Mouse (Mus musculus): ENCODE measurements around the gene Tbc1d7. TPM values are rescaled to one million over a fixed set of nuclear protein-coding genes. Genes with fewer than 3 reads are reported as not detected.
A peak's percentile ranks its signal among the peaks of the same experiment; 100 is the strongest.

Tbc1d7 gene
- polyA plus RNA-seq, 2 experiments from 2014 or later = 14.1 to 14.3 TPM

DNA sequence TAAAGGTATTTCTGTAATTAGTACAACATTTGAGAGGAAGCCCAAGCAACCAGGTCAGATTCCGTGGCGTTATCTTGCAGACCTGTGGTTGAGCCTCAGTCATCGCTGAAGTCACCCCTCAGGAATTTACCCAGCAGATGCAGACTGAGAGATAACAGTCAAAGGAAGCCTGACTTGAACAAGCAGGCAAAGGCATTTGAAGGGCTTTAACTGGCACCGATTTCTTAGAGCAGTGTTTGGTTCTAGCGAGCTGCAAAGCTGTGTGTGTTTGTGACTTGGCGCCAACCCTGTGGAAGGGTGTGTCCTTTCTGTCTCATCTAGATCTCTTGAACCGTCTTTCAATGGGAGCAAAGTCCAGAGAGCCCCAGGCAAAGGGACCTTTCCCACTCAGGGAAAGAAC, 22.0 kb upstream of the Tbc1d7 start:
- no peak for ATAC-seq

DNA sequence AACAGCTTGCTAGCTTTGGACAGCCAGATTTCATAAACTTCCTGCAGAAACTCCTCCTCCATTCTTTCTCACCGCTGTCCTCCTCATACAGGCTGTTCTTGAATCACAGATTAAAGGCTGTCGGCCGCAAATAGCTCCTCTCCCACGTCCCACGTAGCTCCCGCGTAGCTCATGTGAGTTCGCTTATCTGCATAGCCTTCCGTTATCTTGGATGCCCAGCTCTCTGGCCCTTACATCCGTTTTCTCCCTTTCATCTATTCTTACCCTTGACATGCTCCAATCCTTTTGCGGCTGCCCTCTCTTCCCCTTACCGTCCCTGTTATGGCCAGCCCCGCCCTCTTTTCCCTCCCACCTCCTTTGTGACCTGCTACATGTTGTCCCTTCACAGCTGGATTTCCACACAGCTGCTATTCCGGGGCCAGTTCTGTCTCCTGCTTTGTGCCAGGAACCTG, 20.5 kb upstream of the Tbc1d7 start:
- peak; percentile 52 for ATAC-seq

DNA sequence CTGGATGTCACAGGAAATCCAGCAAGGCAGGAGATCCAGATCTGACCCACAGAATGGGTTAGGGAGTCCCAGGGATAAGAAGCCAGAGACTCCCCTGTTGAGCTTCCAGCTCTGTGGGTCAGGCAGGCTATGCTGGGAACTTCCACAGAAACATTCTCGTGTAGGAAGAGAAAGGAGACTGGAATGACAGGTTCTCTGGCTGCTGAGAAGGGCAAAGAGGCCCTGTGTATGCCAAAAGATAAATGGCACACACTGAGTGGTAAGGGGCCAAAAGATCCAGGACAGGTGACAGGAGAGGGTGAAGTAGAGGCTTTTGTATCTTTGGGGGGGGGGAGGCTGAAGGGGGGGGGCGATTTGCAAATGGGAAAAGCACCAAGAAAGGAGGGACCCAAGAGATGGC, 20.0 kb upstream of the Tbc1d7 start:
- ATAC-seq = no peak

DNA sequence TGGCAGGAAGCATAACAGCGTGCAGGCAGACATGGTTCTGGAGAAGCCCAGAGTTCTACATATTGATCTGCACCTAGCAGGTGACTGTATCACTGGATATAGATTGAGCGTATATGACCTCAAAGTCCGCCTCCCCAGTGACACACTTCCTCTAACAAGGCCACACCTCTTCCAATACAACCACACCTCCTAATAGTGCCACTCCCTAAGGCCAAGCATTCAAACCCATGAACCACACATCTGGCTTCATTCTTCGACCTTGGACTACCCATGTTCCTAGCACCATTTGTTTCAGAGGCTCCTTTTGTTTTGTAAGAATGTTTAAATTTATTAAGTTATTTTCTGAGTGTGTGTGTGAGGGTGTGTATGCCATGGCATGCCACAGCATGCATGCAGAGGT, 16.4 kb upstream of the Tbc1d7 start:
- no peak for ATAC-seq

DNA sequence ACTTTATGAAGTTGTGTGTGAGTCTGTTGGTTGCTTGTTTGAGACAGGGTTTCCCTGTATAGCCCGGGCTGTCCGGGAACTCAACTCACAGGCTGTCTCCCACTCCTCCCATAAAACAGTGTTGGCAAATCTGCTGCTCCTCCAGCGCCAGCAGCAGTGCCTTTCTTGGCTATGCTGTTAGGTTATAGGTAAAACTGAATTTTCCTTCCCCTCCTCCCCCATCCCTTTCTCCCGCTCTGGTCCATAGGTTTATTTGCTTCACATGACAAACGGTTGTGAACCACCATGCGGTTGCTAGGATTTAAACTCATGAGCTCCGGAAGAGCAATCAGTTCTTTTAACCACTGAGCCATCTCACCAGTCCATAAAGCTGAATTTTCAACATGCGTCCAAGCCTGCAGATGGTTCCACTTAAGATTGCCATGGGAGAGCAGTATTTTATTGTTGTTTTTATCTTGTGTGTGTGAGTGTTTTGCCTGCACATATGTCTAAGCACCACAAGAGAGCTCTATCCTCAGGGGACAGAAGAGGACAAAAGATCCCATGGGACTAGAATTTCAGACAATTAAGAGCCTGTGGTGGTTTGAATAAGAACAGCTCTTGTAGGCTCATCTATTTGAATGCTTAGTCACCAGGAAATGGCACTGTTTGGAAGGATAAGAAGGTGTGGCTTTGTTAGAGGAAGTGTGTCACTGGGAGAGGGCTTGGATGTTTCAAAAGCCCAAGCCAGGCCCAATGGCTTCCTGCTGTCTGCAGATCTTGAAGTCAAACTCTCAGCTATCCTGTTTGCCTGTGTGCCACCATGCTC, 12.2 kb upstream of the Tbc1d7 start:
- ATAC-seq = peak; percentile 43

DNA sequence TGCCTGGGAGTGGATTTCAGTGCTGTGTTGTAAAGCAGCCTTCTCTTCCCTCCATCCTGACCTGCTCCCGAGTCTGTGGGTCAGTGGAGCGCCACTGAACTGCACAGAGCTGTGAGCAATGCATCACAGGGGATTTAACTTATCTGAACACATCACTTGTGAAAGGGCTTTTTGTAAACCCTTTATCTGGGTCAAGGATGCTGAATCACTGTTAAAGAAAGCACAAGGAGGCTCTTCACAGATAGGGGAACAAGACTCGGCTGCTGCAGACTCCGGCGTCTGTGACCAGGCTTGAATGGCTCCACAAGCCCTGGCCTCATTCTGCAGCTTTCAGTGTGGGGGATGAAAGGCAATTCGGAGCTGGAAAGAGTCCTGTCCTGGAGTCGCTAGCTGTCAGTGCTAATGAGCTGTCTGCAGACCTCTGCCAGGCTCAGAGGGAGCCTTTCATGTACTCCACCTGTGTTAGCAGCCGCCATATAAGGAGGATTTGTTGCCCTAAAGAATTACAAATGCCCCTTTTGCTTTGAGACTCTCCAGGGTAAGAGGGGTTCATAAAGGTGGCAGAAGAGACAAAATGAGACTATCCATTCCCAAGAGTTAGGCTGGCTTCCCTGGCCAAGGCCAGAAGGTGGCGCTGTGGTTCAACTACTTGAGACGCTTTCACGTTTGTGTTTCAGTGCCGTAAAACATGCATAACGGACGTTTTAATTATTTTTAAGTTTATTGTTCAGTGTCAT, 11.3 kb upstream of the Tbc1d7 start:
- ATAC-seq = peak; percentile 83

DNA sequence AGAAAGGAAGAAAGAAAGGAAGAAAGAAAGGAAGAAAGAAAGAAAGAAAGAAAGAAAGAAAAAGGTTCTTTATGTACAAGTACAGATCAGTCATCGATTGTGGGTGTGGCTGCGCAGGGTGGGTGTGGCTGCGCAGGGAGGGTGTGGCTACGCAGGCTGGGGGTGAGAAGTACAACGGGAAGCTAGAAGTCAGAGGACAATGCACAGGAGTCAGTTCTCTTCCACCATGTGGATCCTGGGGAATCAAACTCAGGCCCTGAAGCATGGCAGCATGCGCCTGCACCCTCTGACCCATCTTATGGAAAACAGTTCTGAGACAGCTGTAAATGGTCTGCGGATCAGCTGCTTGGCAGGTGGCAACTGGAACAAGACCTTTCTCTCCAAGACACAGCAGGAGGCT, 9.8 kb upstream of the Tbc1d7 start:
- no peak for ATAC-seq

DNA sequence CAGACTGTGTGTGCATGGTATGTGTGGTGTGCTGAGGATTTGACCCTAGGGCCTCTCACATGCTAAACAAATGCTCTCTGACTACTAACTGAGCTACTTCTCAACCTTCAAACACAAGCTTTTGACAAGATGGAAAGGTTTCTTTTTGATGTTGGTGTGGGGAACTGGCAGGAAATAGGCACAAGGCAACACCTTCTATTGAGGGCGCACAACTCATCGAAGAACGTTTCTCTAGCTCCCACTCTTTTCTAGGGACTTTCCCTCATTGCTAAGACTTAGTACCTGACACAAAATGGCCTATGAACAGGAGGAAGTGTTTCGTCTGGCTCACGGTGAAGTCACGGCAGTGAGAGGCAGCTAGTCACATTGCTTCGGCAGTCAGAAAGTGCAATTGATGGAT, 6.0 kb upstream of the Tbc1d7 start:
- peak; percentile 77 for ATAC-seq

DNA sequence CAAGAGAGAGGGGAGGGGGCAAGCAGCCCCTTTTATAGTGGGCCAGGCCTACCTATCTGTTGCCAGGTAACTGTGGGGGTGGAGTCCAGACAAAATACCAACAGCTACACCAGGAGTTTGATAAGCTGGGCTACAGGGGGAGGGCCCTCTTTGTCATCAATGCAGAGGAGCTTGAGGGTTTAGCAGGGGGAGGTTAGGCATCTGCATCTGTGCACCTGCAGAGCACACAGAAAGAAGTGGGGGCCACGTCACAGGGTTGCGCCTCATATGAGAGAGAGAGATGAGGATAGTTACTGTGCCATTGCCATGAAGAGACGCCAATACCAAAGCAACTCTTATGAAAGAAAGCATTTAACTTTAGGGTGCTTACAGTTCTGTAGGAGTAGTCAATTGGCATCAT, 5.4 kb upstream of the Tbc1d7 start:
- ATAC-seq = no peak

DNA sequence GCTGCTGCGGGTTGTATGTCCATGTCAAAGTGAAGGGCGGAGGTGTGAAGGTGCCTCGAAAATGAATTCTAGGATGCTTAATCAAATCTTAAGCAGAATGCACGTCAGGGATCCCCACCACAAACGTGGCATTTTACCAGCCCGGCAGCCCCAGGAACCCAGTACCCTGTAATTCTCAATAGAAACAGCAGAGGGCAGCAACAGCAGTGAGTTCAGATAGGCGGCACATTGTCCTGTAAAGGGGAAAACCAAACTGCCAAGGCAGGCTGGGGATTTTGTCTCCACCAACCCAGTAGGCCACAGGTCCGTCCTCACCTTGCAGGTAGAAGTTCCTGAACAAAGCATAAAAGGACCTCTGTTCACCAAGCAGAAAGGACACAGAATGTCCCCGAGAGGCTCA, 2.0 kb upstream of the Tbc1d7 start:
- ATAC-seq = peak; percentile 33

DNA sequence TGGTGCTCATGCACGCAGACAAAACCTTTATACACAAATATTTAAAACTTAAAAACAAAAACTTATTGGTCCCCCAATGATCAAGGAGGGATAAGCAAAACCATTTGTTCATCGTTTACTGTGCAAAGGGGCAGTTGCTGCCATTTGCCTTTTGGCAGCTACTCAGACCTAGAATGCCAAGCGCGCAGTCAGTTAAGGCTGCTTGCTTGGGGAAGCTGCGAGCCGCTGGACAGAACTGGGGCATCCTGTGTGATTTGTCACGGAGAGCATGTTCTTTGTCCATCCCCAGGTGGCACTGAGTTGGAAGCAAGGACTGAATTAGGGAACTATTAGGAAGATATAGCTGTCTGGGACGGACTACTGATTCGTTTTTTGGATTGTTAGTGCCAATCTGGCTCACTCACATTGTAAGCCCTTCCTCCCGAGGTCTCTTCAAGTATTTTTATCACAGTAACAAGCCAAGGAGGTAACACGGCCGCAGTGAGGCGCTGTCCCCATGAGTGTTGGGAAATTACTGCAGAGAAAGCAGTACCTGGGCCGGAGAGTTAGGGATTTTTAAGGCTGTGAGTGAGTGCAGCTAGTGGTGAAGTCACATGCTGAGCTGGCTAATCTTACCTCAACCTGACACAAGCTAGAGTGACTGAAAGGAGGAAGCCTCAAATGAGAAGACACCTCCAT, 874 bp upstream of the Tbc1d7 start:
- no peak for ATAC-seq

DNA sequence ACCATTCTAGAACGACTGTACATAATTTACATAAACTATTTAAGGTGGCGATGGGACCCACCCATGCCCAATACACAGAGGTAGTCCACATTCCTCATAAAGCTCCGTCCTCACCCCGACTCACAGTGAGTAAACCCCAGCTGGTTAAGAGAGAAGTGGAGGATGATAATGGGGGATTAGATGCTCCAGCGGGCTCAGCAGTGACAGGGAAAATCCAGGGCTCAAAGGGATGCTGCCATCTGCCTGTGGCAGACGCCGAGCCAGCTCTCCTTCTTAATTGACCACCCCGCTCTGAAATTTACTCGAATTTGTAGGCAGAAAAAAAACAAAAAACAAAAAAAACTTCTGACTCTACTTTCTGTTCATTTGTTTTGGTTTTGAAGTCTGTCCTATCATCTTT, 3.6 kb downstream of the Tbc1d7 start:
- ATAC-seq = no peak

DNA sequence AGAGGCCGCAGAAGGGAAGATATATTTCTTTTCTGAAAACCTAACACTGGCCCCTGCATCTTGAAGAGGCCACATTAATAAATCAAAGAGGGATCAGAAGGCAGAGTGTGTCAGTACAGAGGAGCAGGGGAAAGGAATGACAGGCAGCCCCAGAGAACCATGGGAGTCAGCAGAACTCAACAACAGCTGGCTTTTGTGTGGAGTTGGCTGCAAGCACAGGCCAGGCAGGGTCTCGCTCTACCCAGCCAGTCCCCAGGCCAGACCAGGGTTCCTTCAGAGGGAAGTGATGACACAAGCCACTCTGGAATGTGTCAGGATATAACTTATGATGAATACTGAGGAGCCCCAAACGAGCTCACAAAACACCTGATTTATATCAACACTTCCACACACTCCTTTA, 11.9 kb downstream of the Tbc1d7 start:
- no peak for ATAC-seq

DNA sequence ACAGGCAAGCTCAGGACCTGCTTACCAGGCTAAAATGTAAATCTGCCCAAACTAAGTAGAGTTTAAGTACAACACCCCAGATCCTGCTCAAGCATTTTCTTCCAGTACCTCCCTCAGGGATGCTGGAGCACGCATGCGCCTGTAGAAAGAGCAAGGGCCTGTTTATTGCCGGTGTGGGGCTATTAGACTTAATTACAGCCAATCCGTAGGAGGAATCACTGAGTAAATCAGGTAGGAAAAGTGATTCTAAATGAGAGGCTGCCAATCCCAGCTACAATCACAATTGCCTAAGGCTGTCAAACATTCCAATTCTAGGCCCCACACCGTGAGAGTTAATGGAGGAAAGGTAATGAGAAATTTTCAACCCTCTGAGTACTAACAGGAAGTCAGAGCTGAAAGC, 13.0 kb downstream of the Tbc1d7 start:
- ATAC-seq = no peak

DNA sequence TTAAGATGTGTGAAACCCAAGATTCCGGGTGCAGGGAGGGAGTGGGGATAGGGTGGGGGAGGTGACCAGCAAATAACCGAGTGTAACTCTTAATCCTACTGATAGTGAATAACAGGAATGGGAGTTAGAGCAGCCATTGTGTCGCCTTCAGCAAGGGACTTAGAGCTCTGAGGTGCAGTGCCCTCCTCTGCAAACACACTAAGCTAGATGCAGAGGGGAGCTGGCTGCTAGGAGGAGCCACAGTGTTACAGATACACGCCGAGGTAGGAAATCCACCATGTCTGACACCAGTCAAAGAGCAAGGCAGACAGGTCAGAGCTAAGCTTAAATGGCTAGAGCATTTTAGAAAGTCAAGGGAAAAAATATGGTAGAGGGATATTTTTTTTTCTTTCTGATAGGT, 13.9 kb downstream of the Tbc1d7 start:
- ATAC-seq = no peak

DNA sequence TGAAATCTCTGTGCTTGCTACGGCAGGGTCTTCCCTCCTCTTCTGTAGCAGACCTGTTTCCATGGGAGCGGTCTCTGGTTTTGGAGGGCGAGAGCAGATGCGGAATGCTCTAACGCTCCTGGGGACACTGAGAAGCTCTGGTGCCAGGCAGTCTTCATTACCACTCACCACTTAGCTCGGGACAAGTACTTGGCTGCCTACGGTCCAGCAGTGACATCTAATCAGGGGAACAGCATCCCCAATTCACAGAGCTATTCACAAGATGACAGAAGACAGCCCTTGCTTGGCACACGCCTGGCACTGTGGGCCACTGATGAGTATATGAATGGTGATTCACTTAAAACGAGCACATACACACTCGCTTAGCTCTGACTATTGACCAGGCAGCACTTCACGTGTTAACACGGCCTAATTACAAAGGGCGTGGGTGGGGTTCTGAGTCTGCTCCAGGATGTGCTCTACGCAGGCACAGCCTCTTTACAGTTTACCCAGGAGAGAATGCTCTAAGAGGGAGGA, 19.2 kb downstream of the Tbc1d7 start:
- ATAC-seq = no peak

DNA sequence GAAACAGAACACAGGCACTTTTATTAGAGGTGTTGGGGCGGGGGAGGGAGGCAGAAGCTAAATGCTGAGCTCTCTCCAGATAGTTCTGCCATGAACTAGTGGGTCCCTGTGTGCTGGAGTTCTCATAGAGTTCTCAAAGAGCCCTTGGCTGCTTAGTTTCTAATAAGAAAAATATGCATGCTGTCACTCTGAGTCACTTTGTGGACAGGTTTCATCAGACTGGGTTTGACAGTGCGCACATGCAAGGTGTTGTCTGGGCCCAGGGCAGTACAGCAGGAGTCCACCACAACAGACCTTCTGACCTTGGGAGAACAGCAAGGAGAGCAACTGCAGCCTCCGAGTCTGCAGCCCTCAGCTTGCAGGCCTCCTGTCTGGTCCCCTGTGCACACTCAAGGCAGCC, 21.6 kb downstream of the Tbc1d7 start:
- no peak for ATAC-seq

DNA sequence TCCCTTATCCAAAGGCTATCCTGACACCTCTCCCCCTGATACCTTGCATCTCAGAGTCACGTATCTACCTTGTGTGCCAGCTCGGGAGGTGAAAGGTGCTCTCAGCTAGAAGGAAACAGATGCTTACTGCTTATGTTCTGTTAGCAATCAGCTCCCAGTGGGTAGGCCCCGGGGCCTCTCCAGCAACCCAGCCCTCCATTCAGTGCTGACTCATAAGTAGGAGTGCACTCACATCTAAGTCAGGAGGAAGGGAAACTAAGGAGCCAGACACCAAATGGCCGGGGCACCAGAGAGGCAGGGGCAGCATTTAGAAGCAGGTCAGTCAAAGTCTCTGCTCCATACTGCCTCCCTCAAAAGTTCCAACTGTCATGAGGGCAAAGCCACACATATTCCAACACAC, 22.6 kb downstream of the Tbc1d7 start:
- ATAC-seq = no peak

DNA sequence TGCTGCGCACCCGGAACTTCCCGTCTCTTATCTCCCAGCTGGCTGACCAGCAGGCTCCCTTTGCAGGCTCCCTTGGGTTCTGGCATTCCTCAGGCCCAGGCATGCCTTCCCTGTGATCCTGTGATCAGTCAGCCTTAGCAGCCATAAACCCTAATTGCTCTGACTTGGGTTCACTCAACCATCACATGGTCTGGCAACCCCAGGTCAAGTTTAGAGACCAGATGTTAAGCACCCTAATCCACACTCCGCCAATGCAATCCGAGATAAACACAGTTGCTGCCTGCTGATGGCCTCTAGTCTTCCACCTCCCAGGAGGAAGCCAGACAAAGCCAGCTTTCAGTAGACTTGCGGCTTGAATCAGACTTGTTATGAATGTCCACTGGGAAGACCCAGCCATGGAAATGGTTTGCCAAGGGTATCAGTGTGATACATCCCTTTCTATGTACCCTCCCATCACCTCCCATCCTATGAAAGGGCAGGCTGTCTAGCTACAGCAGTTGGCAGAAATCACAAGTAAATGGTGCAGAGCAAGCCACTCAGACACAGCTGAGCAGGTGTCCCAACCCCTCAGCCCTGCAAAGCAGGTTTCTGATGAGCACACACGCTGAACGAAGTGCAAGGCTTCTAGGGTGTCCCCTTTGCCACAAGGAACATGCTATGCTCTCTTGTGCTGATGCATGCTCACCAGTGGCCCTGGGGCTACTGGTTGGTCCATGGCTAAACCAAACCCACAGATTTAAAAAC, 24.6 kb downstream of the Tbc1d7 start:
- no peak for ATAC-seq

DNA sequence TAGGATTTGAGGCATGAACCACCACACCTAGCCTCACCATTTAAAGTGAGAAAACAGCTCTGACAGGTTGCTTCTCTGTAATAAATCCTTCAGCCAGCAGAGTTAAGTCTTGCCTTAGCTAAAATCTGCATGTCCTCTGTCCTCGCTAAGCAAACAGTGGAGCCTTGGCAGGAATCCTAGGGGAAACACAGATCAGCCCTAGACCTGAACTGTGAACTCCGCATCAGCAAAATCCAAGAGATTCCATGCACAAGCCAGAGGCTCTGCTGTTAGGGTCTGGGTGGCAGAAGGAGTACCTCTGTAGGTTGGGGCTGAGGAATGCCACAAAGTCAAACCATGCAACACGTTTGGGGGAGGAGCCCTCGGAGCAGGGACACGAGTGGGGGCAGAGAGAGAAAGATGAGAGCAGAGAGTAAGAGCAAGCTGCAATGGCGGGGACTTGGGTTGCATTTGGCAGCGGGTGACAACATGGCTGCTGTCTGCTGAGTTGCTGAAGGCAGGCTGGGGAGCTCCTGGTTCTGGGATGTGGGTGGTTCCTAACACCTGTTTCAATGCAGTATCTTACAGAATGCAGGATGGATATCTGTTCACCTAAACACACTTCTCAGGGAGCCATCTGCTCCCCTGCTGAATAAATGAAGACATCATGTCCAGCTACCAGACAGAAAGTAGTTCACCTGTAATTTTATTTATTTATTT, 26.4 kb downstream of the Tbc1d7 start:
- ATAC-seq = no peak

DNA sequence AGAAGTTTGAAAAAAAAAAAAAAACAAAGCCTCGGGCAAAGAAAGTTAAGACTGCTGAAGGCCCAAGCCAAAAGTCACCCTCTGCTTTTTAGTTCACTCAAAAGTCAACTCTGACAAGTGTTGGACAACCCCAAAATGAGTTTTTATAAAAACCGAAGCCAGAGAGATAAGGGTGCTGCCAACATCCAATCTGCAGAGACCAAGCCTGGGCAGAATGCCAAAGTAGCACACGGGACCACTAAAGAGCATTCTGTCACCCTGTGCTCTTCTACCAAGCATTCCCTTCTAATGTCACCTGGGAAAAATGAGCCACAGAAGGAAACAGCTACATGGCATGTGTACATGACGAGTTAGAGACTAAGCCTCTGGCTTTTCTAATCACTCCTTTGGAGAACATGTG, 36.8 kb downstream of the Tbc1d7 start:
- ATAC-seq = no peak

DNA sequence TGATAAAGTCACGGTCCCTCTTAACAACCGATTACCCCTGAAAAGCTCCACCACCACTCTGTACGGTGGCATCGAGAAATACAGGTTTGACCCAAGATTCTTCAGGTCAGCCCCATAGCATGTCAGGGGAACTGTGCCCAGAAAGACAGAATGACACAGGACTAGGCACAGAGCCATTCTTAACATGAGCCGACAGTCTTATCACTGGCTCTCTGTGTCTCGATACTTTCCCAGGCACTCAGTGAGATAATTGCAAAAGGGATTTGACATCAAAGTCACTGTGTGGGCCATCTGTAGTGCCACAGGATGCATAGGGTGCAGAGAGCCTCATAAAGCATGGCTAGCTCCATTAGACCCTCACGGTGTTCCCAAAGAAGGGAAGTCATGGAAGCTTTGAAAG, 37.9 kb downstream of the Tbc1d7 start:
- ATAC-seq = no peak

Measured in activated CD4-positive, CD25-positive, alpha-beta regulatory T cell, adult 4 months (primary cell).